Mouse (Mus musculus): ENCODE results near the gene Sstr2.
"Not testable (repeated sequence)": the region's sequence is repeated elsewhere in the genome, so short reads cannot be mapped to it uniquely, and the experiment has no call there.

The Sstr2 gene

GRCm38 (mm10) chr11:113658763-113659162 lies 39.6 kb downstream of the Sstr2 start:
- no peak for DNase-seq

DNA sequence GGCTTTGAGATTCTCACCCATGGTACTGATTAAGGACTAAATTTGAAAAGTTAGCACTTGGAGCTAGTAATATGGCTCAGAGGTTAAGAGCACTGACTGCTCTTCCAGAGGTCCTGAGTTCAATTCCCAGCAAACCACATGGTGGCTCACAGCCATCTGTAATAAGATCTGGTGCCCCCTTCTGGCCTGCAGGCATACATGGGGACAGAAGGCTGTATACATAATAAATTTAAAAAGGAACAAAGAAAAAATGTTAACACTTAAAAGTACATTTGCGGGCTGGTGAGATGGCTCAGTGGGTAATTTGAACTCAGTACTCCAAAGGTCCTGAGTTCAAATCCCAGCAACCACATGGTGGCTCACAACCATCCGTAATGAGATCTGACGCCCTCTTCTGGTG lies 41.1 kb downstream of the Sstr2 start:
- DNase-seq = not testable (repeated sequence)

- no peak for DNase-seq
Observed at GRCm38 (mm10) chr11:113660940-113661339, 41.8 kb downstream of the Sstr2 start.

- no peak for DNase-seq
Observed at GRCm38 (mm10) chr11:113661835-113662351, 42.8 kb downstream of the Sstr2 start.

DNA sequence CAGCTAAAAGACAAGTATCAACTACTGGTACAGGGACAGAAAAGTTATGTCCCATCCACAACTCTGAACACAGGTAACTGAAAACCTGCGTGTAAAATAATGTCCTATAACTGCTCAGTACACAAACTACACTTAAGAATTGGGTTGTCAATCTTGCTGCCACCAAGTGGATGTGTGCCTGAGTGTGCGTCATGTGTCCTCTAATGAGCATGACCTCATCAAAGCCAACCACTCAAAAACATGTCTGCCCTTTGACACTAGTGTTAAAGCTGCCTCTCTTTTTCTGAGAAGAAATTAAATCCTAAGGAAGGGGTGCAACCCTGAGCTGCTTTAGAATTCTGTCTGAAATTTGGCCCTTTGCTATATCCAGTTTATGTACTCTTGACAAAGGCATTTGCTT lies 45.1 kb downstream of the Sstr2 start:
- DNase-seq = no peak

- DNase-seq = no peak
Observed at GRCm38 (mm10) chr11:113666205-113666604, 47.1 kb downstream of the Sstr2 start.

DNA sequence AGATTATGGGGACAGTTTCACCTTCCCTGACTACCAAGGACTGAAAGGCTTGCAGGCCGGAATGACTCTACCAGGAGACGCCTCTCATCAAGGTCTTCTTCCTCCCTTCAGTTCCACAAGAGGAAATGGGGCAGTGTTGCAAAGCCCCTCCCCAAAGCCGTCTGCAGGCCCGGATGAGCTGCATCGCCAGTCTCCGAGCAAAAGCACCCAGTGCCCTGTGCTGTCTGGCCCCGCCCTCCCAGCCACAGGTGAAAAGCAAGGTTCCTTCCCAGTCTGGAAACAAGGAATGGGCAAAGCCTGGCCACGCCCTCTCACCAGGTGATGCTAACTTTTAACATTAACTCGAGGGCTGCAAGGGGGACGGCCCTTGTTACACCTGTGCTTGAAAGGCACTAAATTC lies 47.5 kb downstream of the Sstr2 start:
- peak; percentile 74 for DNase-seq

DNA sequence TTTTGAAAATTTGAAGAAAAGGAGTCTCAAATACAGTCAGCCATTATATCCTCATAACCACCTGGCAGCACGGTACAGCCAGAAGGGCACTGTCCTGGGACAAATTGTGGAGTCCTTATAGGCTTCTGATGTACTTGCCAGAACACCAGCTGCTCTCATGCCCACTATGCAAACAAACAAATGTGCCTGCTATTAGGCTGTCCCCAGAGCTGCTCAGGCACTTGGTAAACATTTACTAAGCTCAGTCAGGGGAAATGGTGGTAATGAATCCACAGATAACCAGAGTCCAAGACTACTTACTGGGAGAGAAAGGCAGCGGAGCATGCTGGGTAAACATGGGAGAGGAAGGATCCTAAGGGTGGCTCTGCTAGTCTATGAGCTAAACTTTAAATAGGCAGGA lies 48.0 kb downstream of the Sstr2 start:
- peak; percentile 73 for DNase-seq

DNA sequence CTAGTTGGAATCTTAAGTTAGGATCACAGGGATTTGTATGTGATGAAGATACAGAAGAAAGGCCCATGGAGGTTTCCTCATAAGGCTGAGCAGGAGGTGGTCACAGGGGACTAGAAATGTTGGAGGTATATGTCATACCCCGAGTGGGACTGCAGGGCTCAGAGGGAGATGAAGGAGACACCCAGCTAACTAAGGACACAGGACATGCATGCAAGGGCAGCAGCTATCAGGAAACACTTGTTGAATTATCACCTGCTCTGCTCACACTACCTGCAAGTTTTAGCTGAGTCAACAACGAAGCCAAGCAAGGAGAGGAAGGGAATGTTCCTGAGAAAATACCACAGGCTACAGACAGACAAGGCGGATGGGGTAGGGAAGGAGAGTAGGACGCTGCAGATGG lies 48.6 kb downstream of the Sstr2 start:
- DNase-seq = no peak

- no peak for DNase-seq
Observed at GRCm38 (mm10) chr11:113668857-113669256, 49.7 kb downstream of the Sstr2 start.

GRCm38 (mm10) chr11:113669711-113670110 lies 50.6 kb downstream of the Sstr2 start:
- no peak for DNase-seq

- DNase-seq = no peak
Observed at GRCm38 (mm10) chr11:113673614-113674013, 54.5 kb downstream of the Sstr2 start.

DNA sequence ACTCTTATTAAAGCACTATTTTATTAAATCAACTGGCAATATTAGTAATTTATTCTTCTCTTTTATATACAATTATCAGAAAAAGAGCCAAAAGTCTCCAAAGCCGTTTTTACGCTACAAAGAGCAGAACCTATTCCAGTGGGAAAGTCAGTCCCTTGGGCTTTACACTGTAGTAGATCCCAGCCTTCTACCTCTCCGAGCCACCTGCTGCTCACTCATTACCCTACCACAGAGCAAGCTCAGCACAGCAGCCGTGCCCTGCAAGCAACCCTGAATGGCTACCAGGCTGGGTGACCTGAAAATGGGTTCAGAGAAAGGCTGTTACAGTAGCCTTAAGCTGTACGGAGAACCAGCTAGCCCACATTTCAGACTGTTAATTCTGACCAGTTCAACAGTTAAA lies 55.5 kb downstream of the Sstr2 start:
- DNase-seq = no peak
